Mouse (Mus musculus) hindbrain, embryonic 14.5 days (tissue): ENCODE measurements at regions not wholly inside any gene's neighbourhood (a gene's known extent, or its start where the extent isn't known, plus 50 kb on each side); places are given as distances from the start of the nearest gene placed in this dataset.

ENCODE experiments used
- ATAC-seq: fragments of 200-750 bp; cut with Nextera tagmentation; 2 replicates; pipeline ENCODE4 v1.8.0; 2017; ENCODE audit warnings: moderate number of reproducible peaks, mild to moderate bottlenecking, moderate TSS enrichment, moderate library complexity; ENCODE audit not compliant: low FRiP score
- DNase-seq: peaks from one replicate; pipeline ENCODE4 v3.0.0-alpha.2; 2015; ENCODE audit warnings: low spot score
- H3K27ac ChIP-seq: fragments of 300-500 bp; sonication (generic); 2 replicates; pipeline ENCODE4 v1.5.1; 2014; ENCODE audit warnings: mild to moderate bottlenecking, moderate library complexity
- H3K27me3 ChIP-seq: fragments of 300-500 bp; sonication (generic); 2 replicates; pipeline ENCODE4 v1.6.1; 2014; ENCODE audit warnings: mild to moderate bottlenecking, low read length, mixed read lengths; ENCODE audit not compliant: control insufficient read depth, insufficient read depth
- H3K36me3 ChIP-seq: fragments of 300-500 bp; sonication (generic); replicated peaks from 2 replicates; pipeline ENCODE4 v1.6.1; 2014; ENCODE audit not compliant: control insufficient read depth, insufficient read depth
- H3K4me1 ChIP-seq: fragments of 300-500 bp; sonication (generic); replicated peaks from 2 replicates; pipeline ENCODE4 v1.6.1; 2014; ENCODE audit warnings: antibody characterized with exemption, low read length, mixed read lengths; ENCODE audit not compliant: control insufficient read depth, insufficient read depth
- H3K4me2 ChIP-seq: fragments of 300-500 bp; sonication (generic); replicated peaks from 2 replicates; pipeline ENCODE4 v1.6.1; 2014; ENCODE audit warnings: mild to moderate bottlenecking, moderate library complexity
- H3K4me3 ChIP-seq: fragments of 300-500 bp; sonication (generic); replicated peaks from 2 replicates; pipeline ENCODE4 v1.5.1; 2014; ENCODE audit warnings: mild to moderate bottlenecking, low read length
- H3K9ac ChIP-seq: fragments of 300-500 bp; sonication (generic); 2 replicates; pipeline ENCODE4 v1.6.1; 2014
- H3K9me3 ChIP-seq: fragments of 300-500 bp; sonication (generic); 2 replicates; pipeline ENCODE4 v1.6.1; 2016; ENCODE audit warnings: low read length; ENCODE audit not compliant: control insufficient read depth
- WGBS: fragments of 180-500 bp; shearing (Covaris S2); extraction: QIAGEN DNeasy Blood & Tissue Kit; methylation state at CpG from one replicate; pipeline ENCODE4 v1.1.7; 2014; 5-methylcytosine and 5-hydroxymethylcytosine counted together

GRCm38 (mm10) chr12:61912146-61912545 lies 389.2 kb downstream of the Lrfn5 start:
- Histone ChIP-seq H3K4me3 (no peak overlapping the region), H3K4me2 (no peak overlapping the region), H3K27me3 (no peaks in the 10 kb centered on the region), H3K36me3 (no peaks in the 10 kb centered on the region), H3K4me1 (no peaks in the 10 kb centered on the region), H3K9ac (no peak overlapping the region), H3K9me3 (no peaks in the 10 kb centered on the region), H3K27ac (no peak overlapping the region)
- DNase-seq, result peak; percentile 27
- 83% methylated on average over 1 of the region's 1 CpGs for WGBS
- ATAC-seq, result no peak

GRCm38 (mm10) chr12:61923331-61923730 lies 400.4 kb downstream of the Lrfn5 start:
- Histone ChIP-seq H3K4me3 (no peak overlapping the region), H3K36me3 (no peaks in the 10 kb centered on the region), H3K9ac (no peak overlapping the region), H3K27me3 (no peaks in the 10 kb centered on the region), H3K9me3 (no peaks in the 10 kb centered on the region), H3K27ac (no peak overlapping the region), H3K4me2 (no peak overlapping the region), H3K4me1 (no peaks in the 10 kb centered on the region)
- WGBS, result 0% methylated on average over 1 of the region's 1 CpGs
- no peak for DNase-seq
- ATAC-seq, result no peak

GRCm38 (mm10) chr12:61925266-61925861 lies 402.4 kb downstream of the Lrfn5 start:
- ATAC-seq, result no peak
- Histone ChIP-seq H3K4me2 (no peak overlapping the region), H3K4me1 (no peaks in the 10 kb centered on the region), H3K36me3 (no peaks in the 10 kb centered on the region), H3K9ac (no peak overlapping the region), H3K9me3 (no peaks in the 10 kb centered on the region), H3K27ac (no peak overlapping the region), H3K4me3 (no peak overlapping the region), H3K27me3 (no peaks in the 10 kb centered on the region)
- no peak for DNase-seq
